Mouse (Mus musculus) c-Kit-positive CD71-positive TER-119-negative erythroid progenitor cells, embryonic 14.5 days (primary cell): ENCODE measurements at regions not wholly inside any gene's neighbourhood (a gene's known extent, or its start where the extent isn't known, plus 50 kb on each side); places are given as distances from the start of the nearest gene placed in this dataset.

ENCODE experiments used
- DNase-seq: peaks from one replicate; pipeline ENCODE4 v3.0.0-alpha.2; 2013; ENCODE audit warnings: low read depth

GRCm38 (mm10) chr5:67487965-67488409 lies 59.9 kb upstream of the Bend4 start:
- DNase-seq: no peak

GRCm38 (mm10) chr5:67490709-67491108 lies 62.6 kb upstream of the Bend4 start:
- DNase-seq: peak; percentile 8

GRCm38 (mm10) chr5:67492893-67493302 lies 64.8 kb upstream of the Bend4 start:
- DNase-seq: no peak

- DNase-seq: no peak
Observed at GRCm38 (mm10) chr5:67496710-67497109, 68.6 kb upstream of the Bend4 start.

- no peak for DNase-seq
Observed at GRCm38 (mm10) chr5:67520251-67520650, 87.4 kb upstream of the Shisa3 start.

- DNase-seq: no peak
Observed at GRCm38 (mm10) chr5:67521423-67521912, 86.2 kb upstream of the Shisa3 start.

GRCm38 (mm10) chr5:67530149-67530548 lies 77.5 kb upstream of the Shisa3 start:
- no peak for DNase-seq

- DNase-seq: peak; percentile 24
Observed at GRCm38 (mm10) chr5:67530957-67531356, 76.7 kb upstream of the Shisa3 start.

GRCm38 (mm10) chr5:67532351-67532750 lies 75.3 kb upstream of the Shisa3 start:
- peak; percentile 59 for DNase-seq

- no peak for DNase-seq
Observed at GRCm38 (mm10) chr5:67532756-67533255, 74.9 kb upstream of the Shisa3 start.

- DNase-seq: no peak
Observed at GRCm38 (mm10) chr5:67534056-67534455, 73.6 kb upstream of the Shisa3 start.

GRCm38 (mm10) chr5:67537990-67538389 lies 69.7 kb upstream of the Shisa3 start:
- DNase-seq: no peak

GRCm38 (mm10) chr5:67539591-67540238 lies 68.0 kb upstream of the Shisa3 start:
- DNase-seq: no peak

- DNase-seq: no peak
Observed at GRCm38 (mm10) chr5:67541867-67542266, 65.8 kb upstream of the Shisa3 start.

- DNase-seq: no peak
Observed at GRCm38 (mm10) chr5:67544028-67544589, 63.6 kb upstream of the Shisa3 start.

- no peak for DNase-seq
Observed at GRCm38 (mm10) chr5:67550257-67550656, 57.4 kb upstream of the Shisa3 start.

- DNase-seq: no peak
Observed at GRCm38 (mm10) chr5:67551668-67552390, 55.9 kb upstream of the Shisa3 start.

- DNase-seq: no peak
Observed at GRCm38 (mm10) chr5:67552865-67553264, 54.8 kb upstream of the Shisa3 start.
